Mouse (Mus musculus) CH12.LX (cell line): ENCODE measurements at regions not wholly inside any gene's neighbourhood (a gene's known extent, or its start where the extent isn't known, plus 50 kb on each side); places are given as distances from the start of the nearest gene placed in this dataset.

ENCODE experiments used
- DNase-seq: peaks from one replicate; pipeline ENCODE4 v3.0.0-alpha.2; 2013; ENCODE audit errors: extremely low read depth
- H3K27ac ChIP-seq: 2 replicates; pipeline ENCODE4 v1.5.1; 2012; ENCODE audit warnings: low read depth, mild to moderate bottlenecking, control low read depth, moderate library complexity; ENCODE audit not compliant: insufficient read depth
- H3K27me3 ChIP-seq: replicated peaks from 2 replicates; pipeline ENCODE3; 2012; ENCODE audit warnings: inconsistent platforms
- H3K36me3 ChIP-seq, 2 experiments: replicated peaks in 1 of 2; 2 replicates each; pipeline versions ENCODE3 to v1.6.1; 2012; ENCODE audit warnings: inconsistent platforms in 1 of 2, low read length in 1 of 2, mild to moderate bottlenecking in 1 of 2, mixed read lengths in 1 of 2, moderate library complexity in 1 of 2; ENCODE audit not compliant: control insufficient read depth in 1 of 2, insufficient read depth in 1 of 2
- H3K4me1 ChIP-seq, 2 experiments: 2 replicates each; pipeline ENCODE4 v1.6.1; 2012; ENCODE audit warnings: inconsistent platforms in 1 of 2, moderate library complexity in 1 of 2; ENCODE audit not compliant: insufficient read depth in 2 of 2, control insufficient read depth in 1 of 2
- H3K4me2 ChIP-seq: 2 replicates; pipeline ENCODE4 v1.6.1; 2012; ENCODE audit warnings: low read depth, mild to moderate bottlenecking, control low read depth; ENCODE audit not compliant: poor library complexity, insufficient read depth, severe bottlenecking
- H3K4me3 ChIP-seq, 3 experiments: fragments of 150-350 bp in 1 of 3; sonication (generic) in 1 of 3; replicated peaks in 1 of 3; 2 replicates each; pipeline versions ENCODE3 to v1.5.1; 2011 to 2012; ENCODE audit warnings: low read depth in 2 of 3, low read length in 2 of 3, mild to moderate bottlenecking in 2 of 3, moderate library complexity in 2 of 3, control low read depth in 1 of 3, improper control_type of control experiment in 1 of 3, inconsistent platforms in 1 of 3, mixed read lengths in 1 of 3; ENCODE audit not compliant: poor library complexity in 1 of 3
- H3K79me2 ChIP-seq: replicated peaks from 2 replicates; pipeline ENCODE4 v1.6.1; 2012; ENCODE audit warnings: mild to moderate bottlenecking, moderate library complexity; ENCODE audit not compliant: control insufficient read depth, poor library complexity, insufficient read depth, severe bottlenecking; ENCODE audit errors: extremely low read depth
- H3K9ac ChIP-seq: 2 replicates; pipeline ENCODE4 v1.6.1; 2012; ENCODE audit warnings: low read depth, mild to moderate bottlenecking, control low read depth, moderate library complexity; ENCODE audit not compliant: insufficient read depth
- H3K9me3 ChIP-seq: replicated peaks from 2 replicates; pipeline ENCODE3; 2012; ENCODE audit warnings: low read length, inconsistent platforms, mixed read lengths
- BHLHE40 ChIP-seq: IDR thresholded peaks from 2 replicates; pipeline ENCODE4 v1.6.1; 2011; ENCODE audit warnings: mild to moderate bottlenecking, low read depth, low read length, improper control_type of control experiment
- CTCF ChIP-seq, 2 experiments: IDR thresholded peaks in 1 of 2; conservative IDR thresholded peaks in 1 of 2; 2 replicates each; pipeline ENCODE4 v1.5.1; 2011 to 2012; ENCODE audit warnings: low read depth in 2 of 2, low read length in 2 of 2, improper control_type of control experiment in 1 of 2, inconsistent platforms in 1 of 2, mild to moderate bottlenecking in 1 of 2, moderate library complexity in 1 of 2
- JUN ChIP-seq: IDR thresholded peaks from 2 replicates; pipeline ENCODE4 v1.6.1; 2011; ENCODE audit warnings: low read depth, mild to moderate bottlenecking, low read length, improper control_type of control experiment, moderate library complexity; ENCODE audit not compliant: insufficient read depth
- JUND ChIP-seq: conservative IDR thresholded peaks from 2 replicates; pipeline ENCODE4 v1.6.1; 2011; ENCODE audit warnings: low read depth, low read length, improper control_type of control experiment
- KAT2A ChIP-seq: IDR thresholded peaks from 2 replicates; pipeline ENCODE4 v1.6.1; 2012; ENCODE audit warnings: low read length, improper control_type of control experiment, inconsistent platforms; ENCODE audit not compliant: insufficient replicate concordance
- MXI1 ChIP-seq: IDR thresholded peaks from 2 replicates; pipeline ENCODE4 v1.6.1; 2011; ENCODE audit warnings: mild to moderate bottlenecking, low read depth, low read length, improper control_type of control experiment
- MYC ChIP-seq: IDR thresholded peaks from 2 replicates; pipeline ENCODE4 v1.6.1; 2011; ENCODE audit warnings: low read depth, mild to moderate bottlenecking, improper control_type of control experiment, low read length
- POLR2AphosphoS2 ChIP-seq: IDR thresholded peaks from 2 replicates; pipeline ENCODE4 v1.6.1; 2011; ENCODE audit warnings: low read depth, low read length, improper control_type of control experiment
- RAD21 ChIP-seq: IDR thresholded peaks from 2 replicates; pipeline ENCODE4 v1.6.1; 2011; ENCODE audit warnings: low read depth, mild to moderate bottlenecking, low read length, improper control_type of control experiment, moderate library complexity
- RCOR1 ChIP-seq: conservative IDR thresholded peaks from 2 replicates; pipeline ENCODE4 v1.6.1; 2012; ENCODE audit warnings: low read depth, mild to moderate bottlenecking, inconsistent platforms, low read length, improper control_type of control experiment
- SIN3A ChIP-seq: IDR thresholded peaks from 2 replicates; pipeline ENCODE4 v1.6.1; 2012; ENCODE audit warnings: low read length, improper control_type of control experiment, inconsistent platforms
- TBP ChIP-seq: conservative IDR thresholded peaks from 2 replicates; pipeline ENCODE4 v1.6.1; 2011; ENCODE audit warnings: low read depth, low read length, improper control_type of control experiment
- ZNF384 ChIP-seq: IDR thresholded peaks from 2 replicates; pipeline ENCODE4 v1.6.1; 2012; ENCODE audit warnings: low read depth, low read length, improper control_type of control experiment, inconsistent platforms
- dilution Hi-C: fragments of 300-500 bp; cut with MboI; formaldehyde crosslinking; loops from 2 replicates; pipeline ENCODE4 v1.14.3; 2020; ENCODE audit warnings: low sequenced_read_pairs; ENCODE audit not compliant: extremely low pct_unique_long_range_greater_than_20kb, extremely low pct_ligation_motif_present
- in situ Hi-C: fragments of 300-500 bp; cut with MboI; formaldehyde crosslinking; loops from 3 replicates; pipeline ENCODE4 v1.14.3; 2019; ENCODE audit warnings: low sequenced_read_pairs, low pct_ligation_motif_present, low pct_unique_long_range_greater_than_20kb, mixed read lengths

- Histone ChIP-seq H3K27ac (no peak overlapping the region), H3K4me2 (no peak overlapping the region), H3K4me1 (peaks cover 0 to 2% of the 10 kb centered on the region in 2 experiments; a peak in 2 of 4 replicates), H3K4me3 (no peak overlapping the region), H3K36me3 (no peaks in the 10 kb centered on the region), H3K79me2 (no peaks in the 10 kb centered on the region), H3K9me3 (no peaks in the 10 kb centered on the region), H3K27me3 (no peaks in the 10 kb centered on the region), H3K9ac (no peak overlapping the region)
- in situ Hi-C loops (loop anchor here (25.0 kb wide), 1 partner anchor 123 kb away; no protein-coding TSS in a partner anchor), dilution Hi-C loops (no loop called here)
- no peak for TF ChIP-seq CTCF (conservative IDR thresholded peaks at IDR 0.05 in 1 of 2, IDR thresholded peaks at IDR 0.05 in 1 of 2; ENCODE audit: low read depth in 2 of 2, low read length in 2 of 2)
- no peak for TF ChIP-seq TBP
- TF ChIP-seq ZNF384 = no peak
- TF ChIP-seq KAT2A = no peak
- TF ChIP-seq RAD21 = no peak
- no peak for TF ChIP-seq MXI1
- TF ChIP-seq RCOR1 = no peak
- TF ChIP-seq BHLHE40 = no peak
- no peak for TF ChIP-seq POLR2AphosphoS2
- no peak for TF ChIP-seq MYC
- no peak for DNase-seq
Observed at GRCm38 (mm10) chr12:117439015-117439605, 77.2 kb upstream of the Rapgef5 start.

DNA sequence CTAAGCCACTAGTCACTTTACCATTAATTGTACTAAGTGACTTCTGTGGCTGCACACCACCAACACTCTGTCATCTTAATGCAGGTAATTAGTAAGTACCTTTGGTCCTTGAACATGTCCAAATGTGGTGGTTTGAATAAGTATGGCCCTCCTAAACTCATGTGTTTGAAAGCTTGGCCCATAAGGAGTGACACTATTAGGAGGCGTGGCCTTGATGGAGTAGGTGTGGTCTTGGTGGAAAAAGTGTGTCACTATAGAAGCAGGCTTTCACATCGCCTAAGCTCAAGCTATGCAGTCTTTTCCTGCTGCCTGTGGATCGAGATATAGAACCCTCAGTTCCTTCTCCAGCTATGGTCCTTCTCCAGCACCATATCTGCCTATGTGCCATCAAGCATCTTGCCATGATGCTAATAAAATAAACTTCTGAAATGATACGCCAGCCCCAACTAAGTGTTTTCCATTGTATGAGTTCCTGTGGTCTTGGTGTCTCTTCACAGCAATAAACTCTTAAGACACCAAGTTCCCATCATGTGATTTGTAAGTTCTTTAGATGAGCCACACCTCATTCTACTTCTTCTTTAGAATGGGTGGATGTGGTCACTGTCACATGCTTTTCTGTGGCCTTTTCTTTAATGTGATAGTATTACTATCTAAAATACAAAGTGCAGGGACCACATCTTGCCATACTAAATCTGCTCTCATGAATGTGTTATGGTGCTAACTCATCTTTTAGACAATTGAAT lies 71.9 kb upstream of the Rapgef5 start:
- no peak overlapping the region for H3K9ac ChIP-seq
- DNase-seq = peak; percentile 54
- no peaks in the 10 kb centered on the region for H3K9me3 ChIP-seq
- H3K27ac ChIP-seq = no peak overlapping the region
- in situ Hi-C loops = loop anchor here (25.0 kb wide), 1 partner anchor 118 kb away; no protein-coding TSS in a partner anchor
- H3K4me1 ChIP-seq = peaks cover 4 to 26% of the 10 kb centered on the region in 2 experiments; a peak in 2 of 4 replicates
- H3K27me3 ChIP-seq = no peaks in the 10 kb centered on the region
- dilution Hi-C loops = no loop called here
- no peak overlapping the region for H3K4me3 ChIP-seq
- TF ChIP-seq SIN3A = no peak
- TF ChIP-seq JUND = peak; percentile 52; the same call in 1 of the 2 replicates
- TF ChIP-seq MXI1 = no peak
- peak; percentile 77 for TF ChIP-seq JUN
- no peak overlapping the region for H3K4me2 ChIP-seq
- no peaks in the 10 kb centered on the region for H3K79me2 ChIP-seq
- no peaks in the 10 kb centered on the region for H3K36me3 ChIP-seq
